Mouse (Mus musculus): Measurements from ENCODE around the gene Kcnk16. TPM values are rescaled to one million over a fixed set of nuclear protein-coding genes. Genes with fewer than 3 reads are reported as not detected.
"Not testable (repeated sequence)": the region's sequence is repeated elsewhere in the genome, so short reads cannot be mapped to it uniquely, and the experiment has no call there.

The Kcnk16 gene
- total RNA-seq (2021), result not detected
- long read RNA-seq, experiment 1, result 0 reads
- long read RNA-seq, experiment 2, result 0 reads

GRCm38 (mm10) chr14:20269082-20269809 lies at the start of gene Kcnk16:
Kcnk16 (minus strand) TSS chr14:20269199.
- DNase-seq (ENCODE audit: extremely low spot score in 1 of 2, low spot score in 2 of 2), result no peak
- TF ChIP-seq CTCF (IDR thresholded peaks at IDR 0.05), result no peak
- Histone ChIP-seq H3K4me3 (no peak within 1 kb of the TSS), H3K27ac (no peak within 1 kb of the TSS)
- intact Hi-C loops (cut with DNase I), result no loop called here

DNA sequence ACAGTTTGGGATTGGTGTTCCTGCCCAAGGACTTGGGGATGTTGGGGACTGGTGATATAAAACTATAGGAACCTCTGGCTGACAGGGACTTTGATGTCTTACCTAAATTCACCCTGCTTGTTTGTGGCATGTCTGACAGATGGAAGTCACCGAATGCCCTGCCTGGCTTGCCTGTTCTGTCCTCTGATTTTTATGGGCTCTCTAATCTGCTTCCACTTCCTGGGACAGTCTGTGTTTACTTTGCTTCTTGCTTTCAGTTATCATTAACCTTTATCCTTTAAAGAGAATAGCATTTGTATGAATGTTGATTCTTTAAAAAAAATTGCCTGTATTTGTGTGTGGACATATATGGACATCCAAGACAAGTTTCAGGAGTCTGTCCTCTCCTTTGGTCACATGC lies 46.1 kb upstream of the Kcnk16 start:
- Histone ChIP-seq H3K4me3 (no peak overlapping the region), H3K27ac (no peak overlapping the region)
- intact Hi-C loops (cut with DNase I), result no loop called here
- DNase-seq (ENCODE audit: extremely low spot score in 1 of 2, low spot score in 2 of 2), result no peak
- no peak for TF ChIP-seq CTCF (IDR thresholded peaks at IDR 0.05)

- H3K4me3 ChIP-seq; H3K27ac ChIP-seq; intact Hi-C loops (cut with DNase I); DNase-seq (ENCODE audit: extremely low spot score in 1 of 2, low spot score in 2 of 2): not testable (repeated sequence)
- peak; percentile 30 for TF ChIP-seq CTCF (IDR thresholded peaks at IDR 0.05)
Measured at GRCm38 (mm10) chr14:20305085-20305484, 36.1 kb upstream of the Kcnk16 start.

GRCm38 (mm10) chr14:20298131-20298530 lies 29.1 kb upstream of the Kcnk16 start:
- no peak overlapping the region for H3K27ac ChIP-seq
- TF ChIP-seq CTCF (IDR thresholded peaks at IDR 0.05), result no peak

DNA sequence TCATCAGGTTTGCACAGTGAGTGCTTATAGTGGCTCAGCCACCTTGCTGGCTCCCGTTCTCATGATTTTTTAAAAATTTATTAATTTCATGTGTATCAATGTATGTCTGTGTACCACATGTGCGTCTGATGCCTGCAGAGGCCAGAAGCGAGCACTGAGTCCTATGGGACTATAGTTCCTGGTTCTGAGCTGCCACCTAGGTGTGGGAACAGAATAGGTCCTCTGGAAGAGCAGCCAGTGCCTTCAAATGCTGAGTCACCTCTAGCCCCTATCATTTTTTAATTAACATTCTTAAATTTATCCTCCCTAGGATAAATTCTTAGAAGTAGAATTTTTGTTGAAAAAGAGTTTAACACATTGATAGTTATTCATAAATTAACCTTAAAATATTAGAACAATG lies 28.6 kb upstream of the Kcnk16 start:
- intact Hi-C loops (cut with DNase I), result no loop called here
- TF ChIP-seq CTCF (IDR thresholded peaks at IDR 0.05), result no peak
- no peak for DNase-seq (ENCODE audit: extremely low spot score in 1 of 2, low spot score in 2 of 2)
- no peak overlapping the region for H3K27ac ChIP-seq
- no peak overlapping the region for H3K4me3 ChIP-seq

More at GRCm38 (mm10) chr14:20298131-20298530, 29.1 kb upstream of the Kcnk16 start:
- intact Hi-C loops (cut with DNase I), result no loop called here
- DNase-seq (ENCODE audit: extremely low spot score in 1 of 2, low spot score in 2 of 2), result no peak
- H3K4me3 ChIP-seq, result no peak overlapping the region

- DNase-seq (ENCODE audit: extremely low spot score in 1 of 2, low spot score in 2 of 2), result no peak
- no peak for TF ChIP-seq CTCF (IDR thresholded peaks at IDR 0.05)
- H3K27ac ChIP-seq, result peak overlapping the region; percentile 37; the same call in 1 of the 2 replicates
Measured at GRCm38 (mm10) chr14:20294947-20295346, 25.9 kb upstream of the Kcnk16 start.

DNA sequence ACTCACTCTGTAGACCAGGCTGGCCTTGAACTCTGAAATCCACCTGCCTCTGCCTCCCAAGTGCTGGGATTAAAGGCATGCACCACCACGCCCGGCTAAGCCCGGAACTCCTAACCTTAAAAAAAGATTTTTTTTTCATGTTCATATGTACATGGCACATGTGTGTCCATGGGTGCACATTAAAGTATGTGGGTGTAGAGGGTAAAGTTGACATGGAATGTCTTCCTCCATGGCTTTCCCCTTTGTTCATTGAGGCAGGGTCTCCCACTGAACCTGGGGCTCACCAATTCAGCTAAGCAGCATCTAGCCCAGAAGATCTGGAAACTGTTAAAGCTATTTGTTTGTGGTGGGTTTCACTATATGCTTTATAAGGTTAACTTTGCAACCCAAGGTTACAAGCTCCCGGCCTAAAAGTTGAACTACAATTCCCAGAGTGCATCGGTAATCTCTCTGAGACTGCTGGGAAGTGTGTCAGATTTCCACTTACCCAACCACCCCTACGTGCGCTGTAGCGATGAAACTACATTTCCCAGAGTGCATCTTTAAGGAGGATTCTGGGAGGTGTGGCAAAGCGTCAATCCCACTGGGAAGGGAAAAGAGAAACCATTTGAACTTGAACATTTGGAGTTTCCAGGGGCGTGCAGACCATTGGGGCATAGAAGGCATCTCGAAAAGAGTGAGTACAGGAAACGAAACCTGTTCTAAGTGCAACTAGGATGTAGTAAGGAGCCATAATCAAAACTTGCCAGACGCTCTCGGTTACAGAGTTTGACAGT lies 25.3 kb upstream of the Kcnk16 start, which contains the start of gene Nudt13:
Gene Nudt13, plus strand, starts transcription at position 581 of the 776 bp plus-strand sequence.
- H3K4me3 ChIP-seq, result peak within 1 kb of the TSS; percentile 56
- peak within 1 kb of the TSS; percentile 37; the same call in 1 of the 2 replicates for H3K27ac ChIP-seq
- no peak for TF ChIP-seq CTCF (IDR thresholded peaks at IDR 0.05)
- peak; percentile 74 to 81 for DNase-seq (ENCODE audit: extremely low spot score in 1 of 2, low spot score in 2 of 2)
- intact Hi-C loops (cut with DNase I), result no loop called here

More at GRCm38 (mm10) chr14:20294947-20295346, 25.9 kb upstream of the Kcnk16 start:
- intact Hi-C loops (cut with DNase I), result no loop called here
- H3K4me3 ChIP-seq, result peak overlapping the region; percentile 56

GRCm38 (mm10) chr14:20291391-20291790 lies 22.4 kb upstream of the Kcnk16 start:
- Histone ChIP-seq H3K27ac (no peak overlapping the region), H3K4me3 (no peak overlapping the region)
- intact Hi-C loops (cut with DNase I), result loop anchor here (1.0 kb wide), 1 partner anchor 17 kb away; no protein-coding TSS in a partner anchor
- DNase-seq (ENCODE audit: extremely low spot score in 1 of 2, low spot score in 2 of 2), result no peak
- TF ChIP-seq CTCF (IDR thresholded peaks at IDR 0.05), result no peak

DNA sequence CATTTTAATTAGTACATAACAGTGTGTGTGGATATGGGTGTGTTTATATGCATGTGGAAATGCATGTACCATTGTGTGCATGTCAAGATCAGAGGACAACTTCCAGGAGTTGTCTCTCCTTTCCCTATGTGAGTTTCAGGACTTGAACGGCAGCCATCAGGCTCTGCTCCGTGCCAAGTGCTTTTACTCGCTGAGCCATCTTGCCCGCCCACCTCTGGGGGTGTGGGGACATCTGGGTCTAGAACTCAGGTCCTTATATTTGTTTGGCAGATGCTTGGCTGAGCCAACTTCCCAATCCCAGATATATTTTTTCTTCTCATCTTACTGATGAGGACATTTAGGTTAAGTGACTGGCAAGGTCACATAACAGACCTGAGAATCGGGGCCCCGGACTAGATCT lies 578 bp downstream of the Kcnk16 start:
- no peak overlapping the region for H3K4me3 ChIP-seq
- no peak overlapping the region for H3K27ac ChIP-seq
- intact Hi-C loops (cut with DNase I), result no loop called here
- TF ChIP-seq CTCF (IDR thresholded peaks at IDR 0.05), result no peak
- peak in 1 of 2 experiments; percentile 42 for DNase-seq (ENCODE audit: extremely low spot score in 1 of 2, low spot score in 2 of 2)

GRCm38 (mm10) chr14:20262346-20262745 lies 6.7 kb downstream of the Kcnk16 start:
- intact Hi-C loops (cut with DNase I), result no loop called here
- no peak for TF ChIP-seq CTCF (IDR thresholded peaks at IDR 0.05)

GRCm38 (mm10) chr14:20258185-20259113 lies 10.6 kb downstream of the Kcnk16 start:
- intact Hi-C loops (cut with DNase I), result loop anchor here (1.0 to 10.0 kb wide), 4 partner anchors 144 to 554 kb away; no protein-coding TSS in a partner anchor
- H3K4me3 ChIP-seq, result no peak overlapping the region
- TF ChIP-seq CTCF (IDR thresholded peaks at IDR 0.05), result peak; percentile 96

More at GRCm38 (mm10) chr14:20262346-20262745, 6.7 kb downstream of the Kcnk16 start:
- no peak for DNase-seq (ENCODE audit: extremely low spot score in 1 of 2, low spot score in 2 of 2)
- no peak overlapping the region for H3K27ac ChIP-seq
- H3K4me3 ChIP-seq, result no peak overlapping the region

More at GRCm38 (mm10) chr14:20258185-20259113, 10.6 kb downstream of the Kcnk16 start:
- peak; percentile 71 to 83 for DNase-seq (ENCODE audit: extremely low spot score in 1 of 2, low spot score in 2 of 2)
- no peak overlapping the region for H3K27ac ChIP-seq
